Mouse (Mus musculus) R1 (cell line): Measurements from ENCODE around the gene Epas1.

ENCODE experiments used
- DNase-seq: peaks from one replicate; pipeline ENCODE4 v3.0.0-alpha.2; 2018; ENCODE audit warnings: low read depth, low spot score

Epas1 gene

DNA sequence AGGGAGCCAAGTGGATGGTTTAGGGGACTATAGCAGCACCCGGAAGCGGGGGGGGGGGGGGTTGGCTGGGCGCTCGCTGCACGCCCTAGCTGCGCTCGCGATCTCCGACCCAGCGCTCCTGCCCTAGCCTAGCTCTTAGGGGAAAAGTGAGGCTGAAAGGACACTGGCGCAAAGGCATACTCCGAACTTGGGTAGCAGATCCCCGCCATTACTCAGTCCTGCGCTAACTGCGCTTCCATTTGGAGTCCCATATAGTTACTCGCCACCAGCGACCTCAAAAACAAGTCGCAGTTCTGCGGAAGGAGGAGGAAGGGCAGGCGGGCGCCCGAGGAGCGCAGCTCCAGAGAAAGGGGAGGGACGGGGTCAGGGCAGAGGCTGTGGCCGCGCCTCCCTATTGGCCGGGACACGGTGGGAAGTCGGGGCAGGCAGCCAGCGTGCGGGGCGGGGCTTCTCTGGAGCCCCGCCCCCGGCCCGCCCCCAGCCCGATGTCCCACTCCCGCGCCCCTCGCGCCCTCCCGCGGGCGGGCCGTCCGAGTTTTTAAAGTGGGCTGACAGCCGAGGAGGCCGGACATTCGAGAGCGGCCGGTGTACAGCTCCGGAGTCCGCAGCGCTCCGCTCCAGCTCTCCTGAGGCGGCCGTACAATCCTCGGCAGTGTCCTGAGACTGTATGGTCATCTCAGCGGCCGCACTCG lies at the start of gene Epas1:
TSS of gene Epas1 (plus strand) at position 571 of the 692 bp plus-strand sequence.
- peak; percentile 95 for DNase-seq

DNA sequence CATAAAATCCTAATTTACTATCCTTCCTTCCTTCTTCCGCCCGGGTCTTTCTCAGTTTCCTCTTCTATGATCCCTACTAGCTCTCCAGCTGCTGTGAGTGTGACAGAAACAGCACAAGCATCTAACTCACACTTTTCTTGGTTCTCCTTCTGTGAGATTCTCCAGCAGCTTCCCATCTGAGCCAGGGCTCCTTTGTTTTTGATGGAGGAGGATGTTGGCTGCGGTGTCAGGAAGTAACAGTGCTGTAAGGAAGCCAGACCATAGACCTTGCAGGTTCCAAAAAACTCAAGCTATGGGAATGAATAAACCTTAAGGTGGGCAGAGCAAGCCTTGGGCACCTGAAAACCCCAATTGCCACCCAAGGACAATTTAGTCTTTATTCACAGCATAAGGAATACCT lies 48.3 kb upstream of the Epas1 start:
- no peak for DNase-seq

DNA sequence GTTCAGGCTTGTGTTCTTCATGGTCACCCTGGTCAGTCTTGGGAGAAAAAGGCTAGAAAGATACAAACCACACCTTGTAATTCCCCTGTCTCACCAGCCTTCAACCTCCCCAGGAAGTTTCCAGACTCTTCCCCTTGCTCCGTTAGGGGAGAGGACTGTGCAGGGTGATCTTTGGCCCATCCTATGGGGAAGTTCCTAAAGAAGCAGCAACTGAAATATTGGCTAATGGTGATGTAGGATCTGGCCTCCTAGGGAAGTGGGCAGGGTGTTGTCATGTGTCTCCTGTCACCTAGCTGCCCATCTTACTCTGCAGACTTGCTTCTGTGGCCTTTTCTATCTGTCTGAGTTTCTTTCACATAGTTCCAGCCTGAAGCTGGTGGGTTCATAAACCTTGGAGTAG lies 47.0 kb upstream of the Epas1 start:
- no peak for DNase-seq

DNA sequence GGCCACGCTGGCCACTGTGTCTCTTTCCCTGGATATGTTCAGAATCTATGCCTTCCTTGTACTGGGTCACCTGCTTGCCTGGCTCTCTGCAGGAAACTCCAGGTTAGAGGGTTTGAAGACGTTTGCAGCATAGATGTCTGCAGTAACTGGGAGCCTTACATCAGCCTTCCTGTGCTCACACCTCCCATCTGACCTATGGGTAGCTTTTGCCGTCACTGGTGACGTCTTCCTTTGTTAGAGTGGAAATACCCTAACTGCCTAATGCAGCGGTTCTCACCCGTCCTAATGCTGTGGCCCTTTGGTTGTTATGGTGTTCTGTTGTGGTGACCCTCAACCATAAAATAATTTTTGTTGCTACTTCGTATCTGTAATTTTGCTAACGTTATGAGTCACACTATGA lies 43.7 kb upstream of the Epas1 start:
- DNase-seq: no peak

DNA sequence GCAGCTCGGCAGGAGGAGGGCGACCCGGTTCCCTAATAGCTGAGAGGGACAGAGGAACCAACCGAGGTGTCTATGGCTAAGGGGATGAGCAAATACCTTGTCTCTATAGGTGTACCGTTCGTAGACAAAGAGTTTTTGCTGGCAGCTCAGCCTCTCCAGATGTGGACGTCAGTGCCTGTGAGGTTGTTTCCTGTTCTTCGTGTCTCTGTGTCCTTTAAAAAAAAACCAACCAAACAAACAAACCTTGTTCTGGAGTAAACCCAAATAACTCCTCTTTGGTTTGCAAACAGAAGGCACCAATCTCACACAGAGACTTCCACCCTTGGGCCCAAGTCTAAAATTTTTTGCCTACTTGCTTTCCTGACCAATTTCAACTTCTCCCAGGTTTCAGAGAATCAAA lies 43.1 kb upstream of the Epas1 start:
- no peak for DNase-seq

GRCm38 (mm10) chr17:86711949-86712348 lies 41.6 kb upstream of the Epas1 start:
- no peak for DNase-seq

- no peak for DNase-seq
These were observed 40.9 kb upstream of the Epas1 start for GRCm38 (mm10) chr17:86712601-86713000.

DNA sequence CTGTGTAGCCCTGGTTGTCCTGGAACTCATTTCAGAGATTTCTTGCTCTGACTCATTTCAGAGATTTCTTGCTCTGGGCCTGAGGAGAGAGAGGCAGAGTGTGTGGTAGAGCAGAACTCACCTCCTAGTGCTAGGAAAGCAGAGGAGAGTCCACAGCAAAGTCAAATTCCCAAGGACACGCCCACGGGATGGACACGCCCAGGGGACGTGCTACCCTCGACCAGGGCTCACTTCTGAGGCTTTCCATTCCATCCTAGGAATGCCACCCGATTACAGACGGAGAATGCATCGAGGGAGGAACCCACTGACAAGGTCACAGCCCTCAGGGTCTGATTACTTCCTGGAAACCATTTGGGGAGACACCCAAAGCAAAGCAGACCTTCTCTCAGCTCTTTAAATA lies 39.9 kb upstream of the Epas1 start:
- DNase-seq: peak; percentile 90

DNA sequence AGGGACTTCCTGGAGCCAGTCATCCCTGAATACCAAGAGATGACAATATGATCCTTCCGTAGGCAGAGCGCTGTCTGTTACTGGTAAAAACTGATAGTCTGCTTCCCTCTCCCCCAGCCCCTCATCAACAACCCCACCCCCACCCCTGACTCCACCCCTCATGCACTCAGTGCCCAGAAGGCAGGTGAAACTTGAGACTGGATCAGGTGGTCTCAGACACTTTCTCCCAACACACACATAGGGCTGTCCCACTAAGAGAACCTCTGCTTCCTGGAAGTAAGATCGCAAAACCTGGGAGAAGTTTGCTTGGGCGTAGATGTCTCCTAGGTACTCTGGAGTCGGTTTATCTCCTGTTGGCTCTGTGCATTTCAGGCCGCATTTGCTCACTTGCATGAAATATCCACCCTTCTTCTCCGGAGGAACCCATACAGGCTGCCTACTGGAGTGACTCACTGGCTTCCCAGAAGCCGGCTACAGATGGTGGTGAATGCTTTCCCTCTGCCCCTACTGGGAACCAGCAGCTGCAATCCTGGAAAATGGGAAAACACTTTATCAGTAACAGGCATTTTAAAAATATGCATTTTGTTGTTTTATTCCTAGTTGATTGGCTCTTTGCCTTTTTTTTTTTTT lies 28.6 kb upstream of the Epas1 start:
- DNase-seq: peak; percentile 68

DNA sequence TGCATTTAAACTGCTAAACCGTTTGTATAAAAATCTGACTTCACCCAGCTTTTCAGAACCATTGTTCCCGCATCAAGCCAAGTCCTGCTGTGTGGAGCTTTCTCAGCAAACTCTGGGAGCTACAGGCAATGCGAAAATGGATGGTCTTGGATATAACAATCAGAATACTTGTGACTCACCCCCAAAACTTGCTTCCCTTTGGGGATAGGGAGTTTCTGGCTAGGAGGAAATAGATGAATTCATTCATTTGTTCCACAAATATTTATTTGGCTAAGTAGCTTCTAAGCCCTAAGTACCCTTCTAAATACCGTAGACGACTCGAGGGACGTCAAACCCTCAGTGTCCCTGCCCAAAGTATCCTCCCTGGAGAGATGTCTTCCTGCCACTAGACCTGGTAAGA lies 27.0 kb upstream of the Epas1 start:
- no peak for DNase-seq

GRCm38 (mm10) chr17:86727031-86727430 lies 26.5 kb upstream of the Epas1 start:
- DNase-seq: no peak

- no peak for DNase-seq
These were observed 22.2 kb upstream of the Epas1 start for GRCm38 (mm10) chr17:86731273-86731672.

GRCm38 (mm10) chr17:86732024-86732423 lies 21.5 kb upstream of the Epas1 start:
- DNase-seq: peak; percentile 90

DNA sequence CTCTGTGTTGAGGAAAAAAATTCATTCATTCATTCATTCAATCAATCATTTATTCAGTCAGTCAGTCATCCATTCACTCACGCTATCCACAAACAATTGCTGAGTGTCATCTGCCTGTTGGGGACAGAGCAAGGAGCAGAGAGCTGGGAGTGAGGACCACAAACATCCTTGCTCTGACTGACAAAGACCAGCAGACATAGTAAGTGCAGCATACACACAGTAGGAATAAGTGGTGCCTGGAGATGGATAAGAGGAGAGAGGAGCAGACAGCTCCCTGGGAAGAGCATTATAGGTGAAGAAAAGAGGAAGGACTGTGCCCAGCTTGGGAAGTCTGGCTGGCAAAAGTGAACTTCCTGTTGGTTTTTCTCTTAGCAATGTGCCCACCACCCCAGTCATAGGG lies 21.0 kb upstream of the Epas1 start:
- no peak for DNase-seq

DNA sequence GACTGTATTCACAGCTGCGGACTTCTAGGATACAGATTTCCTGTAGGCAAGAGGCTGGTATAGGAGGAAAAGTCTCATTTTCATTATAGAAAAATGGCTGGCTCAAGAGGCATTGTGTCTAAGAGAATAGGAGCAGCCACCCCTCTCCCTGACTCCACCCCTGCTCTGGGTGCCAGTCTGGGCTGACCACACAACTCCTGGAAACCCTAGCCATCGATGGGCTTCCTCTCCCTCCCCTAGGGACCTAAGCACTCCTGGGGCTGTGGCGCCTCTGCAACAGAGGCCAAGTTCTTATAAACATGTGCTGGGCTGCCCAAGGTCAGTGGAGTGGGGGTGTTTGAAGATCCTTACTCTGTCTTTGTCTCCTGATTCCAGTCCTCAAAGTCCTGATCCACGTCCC lies 19.9 kb upstream of the Epas1 start:
- DNase-seq: no peak

DNA sequence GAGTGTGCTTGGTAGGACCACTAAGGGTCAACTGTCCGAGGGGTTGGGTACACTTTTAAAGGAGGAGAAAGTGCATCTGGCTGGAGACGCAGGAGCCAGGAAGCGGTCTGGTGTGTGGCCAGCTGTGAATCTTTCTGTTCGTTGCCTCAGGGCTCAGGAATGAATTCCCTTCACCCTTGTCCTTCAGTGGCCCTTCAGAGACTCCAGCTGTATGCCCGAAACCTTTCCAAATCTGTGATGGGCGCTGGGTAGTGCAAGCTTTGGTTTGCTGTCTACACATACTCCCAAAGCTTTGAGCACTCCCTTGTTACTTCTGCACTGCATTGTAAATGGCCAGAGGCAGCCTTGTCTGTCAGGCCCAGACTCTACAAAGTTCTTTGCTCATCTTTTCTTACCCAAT lies 15.0 kb upstream of the Epas1 start:
- no peak for DNase-seq

DNA sequence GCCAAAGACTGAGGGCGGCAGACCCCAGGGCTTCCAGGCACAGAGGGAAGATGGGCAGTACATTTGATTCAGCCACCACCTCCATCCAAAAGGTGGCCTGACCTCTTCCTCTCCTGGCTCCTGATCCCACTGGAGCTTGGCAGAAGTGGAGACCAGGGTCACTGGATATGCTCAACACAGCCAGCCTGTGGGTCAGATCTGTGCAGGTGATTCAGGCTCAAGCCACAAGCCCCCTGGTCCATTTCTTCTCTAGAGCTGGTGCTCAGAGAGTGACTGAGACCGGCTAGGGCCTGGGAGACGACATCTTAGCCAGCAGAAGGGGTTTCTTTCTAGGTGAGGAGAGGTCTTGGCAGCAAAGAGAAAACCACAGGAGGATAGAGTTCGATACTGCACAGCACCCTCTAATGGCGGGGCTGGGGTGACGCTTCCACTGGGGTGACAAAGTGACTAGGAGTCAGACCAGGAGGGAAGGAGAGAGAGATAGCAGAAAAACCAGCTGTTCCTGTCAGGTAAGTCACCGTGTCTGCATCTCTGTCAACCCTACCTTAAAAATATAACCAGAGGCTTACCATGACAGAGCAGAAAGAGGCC lies 10.1 kb upstream of the Epas1 start:
- DNase-seq: no peak

- peak; percentile 89 for DNase-seq
These were observed 8.6 kb upstream of the Epas1 start for GRCm38 (mm10) chr17:86744943-86745342.

GRCm38 (mm10) chr17:86751373-86751871 lies 2.1 kb upstream of the Epas1 start:
- DNase-seq: peak; percentile 95

- DNase-seq: peak; percentile 95
These were observed 668 bp downstream of the Epas1 start for GRCm38 (mm10) chr17:86753931-86754805.

GRCm38 (mm10) chr17:86754806-86755571 lies 1.5 kb downstream of the Epas1 start:
- DNase-seq: no peak
